Mouse (Mus musculus) embryo, embryonic 9.5 days (tissue): ENCODE results near the gene Ubl7.

Experiments
- DNase-seq: peaks from one replicate; pipeline ENCODE4 v3.0.0-alpha.2; 2017; ENCODE audit errors: extremely low spot score

The Ubl7 gene

DNA sequence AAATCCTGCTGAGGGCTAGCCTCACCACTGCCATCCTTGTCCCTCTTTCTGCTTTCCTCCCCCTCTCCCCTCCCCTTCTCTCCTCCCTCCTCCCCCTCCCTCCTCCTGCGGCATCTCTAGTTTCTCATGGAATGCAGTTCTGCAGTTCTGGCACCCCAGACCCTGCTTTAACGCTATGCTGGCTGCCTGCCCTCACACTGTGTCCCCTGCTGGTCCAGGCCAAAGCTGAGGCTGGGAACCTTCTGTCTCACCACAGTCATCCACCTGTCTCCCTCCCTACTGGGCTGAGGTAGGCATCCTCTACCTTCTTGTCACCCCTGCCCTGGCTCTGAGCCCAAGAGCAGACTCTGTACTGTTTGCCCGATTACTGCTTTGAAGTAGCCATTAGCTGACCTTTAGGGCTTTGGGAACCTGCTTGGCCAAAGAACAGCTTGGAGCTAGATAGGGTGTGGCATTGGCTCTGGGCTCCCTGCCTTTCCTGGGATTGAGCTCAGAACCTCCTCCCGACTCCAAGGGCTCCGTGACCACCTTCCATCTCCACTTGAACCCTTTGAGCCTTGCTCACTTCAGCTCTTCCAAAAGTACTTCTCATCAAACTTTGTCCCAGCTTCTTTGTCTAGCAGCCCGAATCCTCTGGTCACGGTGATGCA is 36.7 kb downstream of the Ubl7 start:
- DNase-seq: no peak

DNA sequence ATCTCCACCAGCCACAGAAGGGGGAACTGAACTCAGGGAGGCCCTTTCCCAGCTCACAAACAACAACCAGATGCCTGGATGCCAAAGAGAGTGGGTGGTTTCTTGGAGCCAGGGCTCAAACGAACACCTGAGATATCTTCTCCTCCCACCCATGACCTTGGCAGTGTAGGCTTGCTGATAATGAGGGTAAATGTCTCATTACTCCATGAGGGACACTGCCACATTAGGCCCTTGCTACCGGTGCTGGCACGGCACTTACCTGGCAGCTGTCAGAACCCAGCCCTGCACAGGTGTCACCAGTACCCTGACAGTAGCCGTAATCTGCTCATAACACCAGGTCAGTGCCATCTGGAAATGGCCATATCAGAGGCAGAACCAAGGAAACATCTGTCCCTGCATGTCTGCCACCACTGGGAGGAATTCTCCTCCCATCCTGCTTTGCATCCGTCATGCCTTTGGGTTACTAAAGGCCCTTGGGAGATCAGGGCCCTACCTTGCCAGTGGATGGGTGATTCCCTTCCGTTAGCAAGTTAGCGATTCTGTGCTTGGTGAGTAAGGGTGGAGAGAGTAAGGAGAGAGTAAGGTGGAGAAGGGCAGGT is 37.7 kb downstream of the Ubl7 start:
- DNase-seq: no peak

DNA sequence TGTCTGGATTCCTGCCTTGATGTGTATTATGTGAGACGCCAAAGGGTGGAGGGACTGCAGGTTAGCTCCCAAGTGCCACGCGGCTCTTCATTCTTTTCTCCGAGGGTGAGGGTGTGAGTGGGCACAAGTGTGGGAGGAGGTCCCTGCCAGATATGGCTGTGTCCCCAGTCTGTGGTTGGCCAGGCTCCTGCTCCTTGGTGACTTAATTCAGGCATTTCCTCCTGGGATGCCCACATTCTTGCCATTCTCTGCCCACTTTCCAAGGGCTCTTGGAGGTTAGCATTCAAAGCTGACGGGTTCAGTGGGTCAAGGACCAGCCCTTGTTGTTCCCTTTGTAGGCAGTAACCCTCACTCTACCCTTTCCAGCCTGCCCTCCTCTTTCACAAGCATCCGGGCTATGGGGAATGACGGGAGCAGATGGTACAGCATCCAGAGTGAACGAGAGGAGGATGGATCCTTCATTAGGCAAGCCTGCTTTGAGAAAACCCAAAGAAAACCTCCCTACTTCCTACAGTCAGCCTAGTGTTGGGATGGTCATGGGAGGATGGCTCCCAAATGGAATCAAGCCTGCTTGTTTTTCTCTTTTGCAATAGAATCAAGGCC is 38.4 kb downstream of the Ubl7 start:
- DNase-seq: no peak

DNA sequence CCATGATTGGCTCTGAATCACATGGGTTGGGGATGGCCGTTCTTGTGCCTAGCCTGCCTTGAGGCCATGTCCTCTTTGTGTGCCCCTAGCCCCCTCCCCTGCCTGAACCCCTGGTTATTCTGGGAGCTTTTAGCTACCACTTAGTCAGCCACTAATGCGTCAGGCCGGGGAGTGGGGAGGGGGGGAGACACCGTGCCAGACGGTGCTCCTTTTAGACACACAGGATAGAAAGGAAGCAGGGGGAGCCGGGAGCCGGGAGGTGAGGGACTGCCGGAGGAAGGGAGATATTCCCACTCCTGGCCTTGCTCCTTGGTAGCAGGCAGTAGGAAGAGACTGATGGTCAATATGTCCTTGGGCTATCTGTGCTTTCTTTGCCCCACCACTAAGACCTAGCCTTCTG is 39.1 kb downstream of the Ubl7 start:
- DNase-seq: no peak

DNA sequence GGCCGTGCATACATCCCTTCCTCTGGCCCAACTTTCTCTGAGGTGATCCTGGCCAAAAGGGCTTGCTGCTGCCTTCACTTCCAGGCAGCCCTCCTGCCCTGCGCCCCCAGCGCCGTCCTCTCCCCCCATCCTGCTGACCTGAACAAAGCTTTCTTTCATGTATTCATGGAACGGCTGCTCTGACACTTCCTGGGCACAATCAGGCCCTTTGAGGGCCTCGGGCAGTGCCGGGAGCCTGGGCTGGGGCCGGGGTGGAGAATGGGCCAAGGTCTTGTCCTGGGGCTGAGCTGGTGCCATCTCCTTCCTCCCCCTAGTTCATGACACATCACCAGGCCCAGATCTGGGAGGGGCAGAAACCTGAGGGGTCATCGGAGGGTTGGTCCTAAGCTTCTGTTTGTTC is 39.7 kb downstream of the Ubl7 start:
- DNase-seq: no peak

DNA sequence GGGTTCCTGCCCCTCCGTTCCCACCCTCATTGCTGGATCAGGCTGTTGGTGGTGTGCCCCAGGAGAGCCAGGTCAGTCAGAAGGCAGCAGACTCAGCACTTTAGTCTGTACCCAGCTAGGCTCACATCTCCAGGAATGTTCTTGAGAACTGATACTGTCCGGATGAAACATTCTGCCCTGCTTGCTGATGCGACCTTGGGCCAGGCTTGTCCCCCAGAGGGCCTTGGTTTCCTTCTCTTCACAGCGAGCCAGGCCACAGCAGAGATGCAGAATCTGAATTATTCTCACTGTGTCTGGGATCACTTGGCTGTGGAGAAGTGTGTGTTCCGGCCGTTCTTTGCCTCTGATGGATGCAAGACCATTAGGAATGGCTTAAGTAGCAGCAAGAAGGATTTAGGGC is 41.2 kb downstream of the Ubl7 start:
- DNase-seq: no peak

DNA sequence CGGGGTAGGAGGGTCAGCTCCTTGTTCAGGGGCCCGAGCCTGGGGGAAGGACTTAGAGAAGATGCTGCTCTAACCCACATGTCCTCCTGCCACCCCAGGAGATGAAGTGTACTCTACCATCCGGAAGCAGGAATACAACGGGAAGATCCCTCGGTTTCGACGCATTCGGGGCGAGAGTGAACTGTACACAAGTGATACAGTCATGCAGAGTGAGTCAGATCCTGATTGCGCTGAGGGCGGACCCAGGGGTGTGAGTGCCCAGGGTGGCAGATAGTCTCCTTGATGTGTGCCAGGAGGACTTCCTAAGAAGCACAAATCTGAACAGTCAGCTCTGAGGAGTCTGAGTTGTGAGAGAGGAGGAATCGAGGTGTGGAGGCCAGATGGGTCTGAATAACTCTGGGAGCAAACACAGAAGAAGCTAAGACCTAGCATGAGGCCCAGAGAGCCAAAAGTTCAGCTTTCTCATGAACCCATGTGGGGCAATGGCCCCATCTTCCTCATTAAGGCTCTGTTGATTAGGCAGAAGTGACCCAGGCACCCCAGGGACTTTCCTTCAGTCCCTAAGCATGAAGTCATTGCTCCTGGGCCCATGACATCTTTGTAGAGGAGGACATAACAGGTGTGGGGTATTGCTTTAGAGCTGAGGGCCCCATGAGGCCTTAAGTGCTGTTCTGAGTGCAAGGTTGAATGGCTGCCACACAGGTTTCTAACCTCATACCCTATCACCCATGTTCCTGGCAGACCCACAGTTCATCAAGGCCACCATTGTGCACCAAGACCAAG is 44.4 kb downstream of the Ubl7 start:
- no peak for DNase-seq

DNA sequence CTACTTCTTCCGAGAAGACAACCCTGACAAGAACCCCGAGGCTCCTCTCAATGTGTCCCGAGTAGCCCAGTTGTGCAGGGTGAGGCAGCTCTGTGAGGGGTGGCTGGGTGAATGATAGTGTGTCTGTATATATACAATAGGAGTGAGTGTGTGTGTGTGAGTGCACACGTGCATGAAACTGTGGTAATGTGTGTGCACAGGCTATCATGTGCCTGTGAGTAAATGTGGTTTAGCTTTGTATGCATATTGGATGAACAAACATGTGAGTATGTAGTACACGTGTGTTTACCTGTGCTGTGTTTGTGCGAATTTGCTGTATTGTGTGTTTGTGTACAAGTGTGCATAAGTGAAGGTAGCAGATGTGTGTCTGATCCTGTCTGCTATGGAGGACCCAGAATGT is 45.0 kb downstream of the Ubl7 start:
- no peak for DNase-seq

DNA sequence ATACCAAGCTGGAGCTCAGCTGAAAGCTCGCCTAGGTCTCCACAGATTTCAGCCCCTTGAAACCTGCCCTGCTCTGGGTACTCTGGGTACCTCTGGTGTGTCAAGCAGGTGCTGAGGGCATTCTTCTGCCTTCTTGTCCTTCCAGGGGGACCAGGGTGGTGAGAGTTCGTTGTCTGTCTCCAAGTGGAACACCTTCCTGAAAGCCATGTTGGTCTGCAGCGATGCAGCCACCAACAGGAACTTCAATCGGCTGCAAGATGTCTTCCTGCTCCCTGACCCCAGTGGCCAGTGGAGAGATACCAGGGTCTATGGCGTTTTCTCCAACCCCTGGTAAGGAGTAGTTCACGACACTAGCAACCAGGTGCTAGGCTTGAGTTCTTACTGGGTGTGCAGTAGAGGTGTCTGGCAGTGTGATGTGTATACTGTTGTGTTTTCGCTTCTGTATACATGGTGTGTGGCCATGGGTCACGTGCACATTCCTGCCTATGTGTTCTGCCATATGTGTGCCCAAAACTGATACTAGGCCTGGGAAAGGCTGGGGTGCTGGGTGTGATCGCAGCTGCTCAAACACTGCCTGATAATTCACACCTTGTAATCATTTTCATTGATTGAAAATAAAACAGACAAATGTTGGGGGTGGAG is 45.5 kb downstream of the Ubl7 start:
- DNase-seq: no peak

DNA sequence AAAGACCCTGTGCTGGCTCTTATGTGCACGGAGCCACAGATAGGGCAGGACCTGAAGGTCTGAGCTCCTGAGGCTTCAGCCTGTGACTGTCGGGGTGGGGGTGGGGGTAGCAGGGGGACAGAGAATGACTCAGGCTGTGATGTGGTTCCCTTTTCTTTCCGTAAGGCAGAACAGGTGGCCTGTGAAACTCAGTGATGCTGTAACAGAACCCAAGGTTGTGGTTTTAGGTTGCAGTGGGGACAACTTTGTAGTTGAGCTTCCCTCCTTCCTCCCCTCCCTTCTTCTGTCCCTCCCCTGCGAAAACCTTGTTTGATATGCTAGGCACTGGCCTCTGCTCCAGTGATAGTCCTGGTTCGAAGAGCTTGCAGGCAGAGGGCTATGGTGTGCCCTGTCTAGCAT is 46.1 kb downstream of the Ubl7 start:
- no peak for DNase-seq

DNA sequence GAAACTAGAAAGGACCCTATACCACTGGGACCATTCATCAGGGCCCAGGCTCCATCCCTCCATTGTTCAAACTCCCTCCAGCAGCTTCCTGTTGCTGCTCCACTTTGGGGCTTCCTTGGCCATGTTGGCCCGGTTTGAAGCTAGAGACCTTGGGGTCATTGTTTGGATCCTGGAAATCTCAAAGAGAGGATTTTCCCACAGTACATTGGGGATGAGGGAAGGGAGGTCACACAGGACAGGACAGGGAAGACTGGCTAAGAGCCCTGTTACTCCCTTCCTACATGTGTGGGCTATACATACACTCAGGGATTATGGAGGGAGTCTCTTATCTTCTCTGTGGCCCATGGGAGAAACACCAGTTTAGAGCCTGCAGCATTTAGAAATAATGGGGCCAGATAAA is 47.8 kb downstream of the Ubl7 start:
- DNase-seq: no peak

DNA sequence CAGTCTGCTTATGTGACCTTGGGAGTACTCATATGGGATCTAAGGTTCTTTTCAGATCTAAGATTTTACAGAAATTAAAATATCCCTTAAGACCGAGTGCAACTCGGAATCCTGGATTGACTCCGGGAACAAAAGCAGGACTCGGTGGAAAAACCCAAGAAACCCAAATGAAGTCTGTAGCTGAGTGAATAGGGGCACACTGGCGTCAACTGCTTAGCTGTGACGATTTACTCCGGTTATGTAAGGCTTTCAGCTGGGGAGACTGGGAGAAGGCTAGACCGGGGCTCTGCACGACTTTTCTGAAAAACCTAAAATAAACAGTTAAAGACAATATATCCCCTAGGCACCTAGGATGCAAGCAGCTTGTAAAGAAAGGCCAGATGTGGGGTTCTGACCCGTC is 48.6 kb downstream of the Ubl7 start:
- no peak for DNase-seq

DNA sequence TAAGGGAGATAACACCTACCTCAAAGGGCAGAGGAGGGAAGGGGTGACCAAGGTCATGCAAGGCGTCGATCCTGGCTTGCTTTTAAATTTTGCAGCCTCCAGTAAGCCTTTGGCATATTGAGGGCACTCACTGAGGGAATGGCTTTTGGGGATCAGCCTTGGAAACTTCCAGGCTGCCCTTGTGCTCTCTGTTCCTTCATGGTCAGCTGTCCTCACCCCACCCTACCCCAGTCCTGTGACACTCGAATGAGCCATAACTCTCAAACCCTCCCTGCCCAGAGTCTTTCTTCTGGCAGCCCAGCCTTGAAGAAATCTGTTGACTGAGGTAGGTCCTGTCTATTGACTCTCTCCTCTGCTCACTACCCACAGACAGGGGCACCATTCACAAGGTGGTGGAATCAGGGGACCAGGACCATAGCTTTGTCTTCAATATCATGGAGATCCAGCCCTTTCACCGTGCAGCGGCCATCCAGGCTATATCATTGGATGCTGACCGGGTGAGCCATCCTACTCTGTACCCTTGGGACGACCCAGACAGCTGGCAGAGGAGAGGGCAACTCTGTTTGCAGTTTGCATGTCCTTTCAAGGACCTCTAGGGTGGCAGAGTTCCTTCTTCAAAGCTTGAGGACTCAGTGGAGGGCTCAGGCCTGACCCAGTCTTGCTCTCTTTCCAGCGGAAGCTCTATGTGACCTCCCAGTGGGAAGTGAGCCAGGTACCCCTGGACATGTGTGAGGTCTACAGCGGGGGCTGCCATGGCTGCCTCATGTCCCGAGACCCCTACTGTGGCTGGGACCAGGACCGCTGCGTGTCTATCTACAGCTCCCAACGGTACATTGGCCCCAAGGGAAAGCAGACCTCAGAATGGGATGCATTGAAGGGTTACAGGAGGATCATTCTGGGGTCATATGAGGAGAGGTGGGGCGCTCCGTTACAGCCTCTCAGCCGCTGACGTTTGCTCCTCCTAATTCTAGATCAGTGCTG is 49.4 kb downstream of the Ubl7 start:
- no peak for DNase-seq

DNA sequence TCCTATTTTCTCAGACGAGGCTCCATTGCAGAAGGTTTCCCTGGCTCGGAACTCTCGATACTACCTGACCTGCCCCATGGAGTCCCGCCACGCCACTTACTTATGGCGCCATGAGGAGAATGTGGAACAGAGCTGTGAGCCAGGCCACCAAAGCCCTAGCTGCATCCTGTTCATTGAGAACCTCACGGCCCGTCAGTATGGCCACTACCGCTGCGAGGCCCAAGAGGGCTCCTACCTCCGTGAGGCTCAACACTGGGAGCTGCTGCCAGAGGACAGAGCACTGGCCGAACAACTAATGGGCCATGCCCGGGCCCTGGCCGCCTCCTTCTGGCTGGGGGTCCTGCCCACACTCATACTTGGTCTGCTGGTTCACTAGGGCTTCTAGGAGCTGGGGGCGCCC is 50.4 kb downstream of the Ubl7 start:
- DNase-seq: no peak

DNA sequence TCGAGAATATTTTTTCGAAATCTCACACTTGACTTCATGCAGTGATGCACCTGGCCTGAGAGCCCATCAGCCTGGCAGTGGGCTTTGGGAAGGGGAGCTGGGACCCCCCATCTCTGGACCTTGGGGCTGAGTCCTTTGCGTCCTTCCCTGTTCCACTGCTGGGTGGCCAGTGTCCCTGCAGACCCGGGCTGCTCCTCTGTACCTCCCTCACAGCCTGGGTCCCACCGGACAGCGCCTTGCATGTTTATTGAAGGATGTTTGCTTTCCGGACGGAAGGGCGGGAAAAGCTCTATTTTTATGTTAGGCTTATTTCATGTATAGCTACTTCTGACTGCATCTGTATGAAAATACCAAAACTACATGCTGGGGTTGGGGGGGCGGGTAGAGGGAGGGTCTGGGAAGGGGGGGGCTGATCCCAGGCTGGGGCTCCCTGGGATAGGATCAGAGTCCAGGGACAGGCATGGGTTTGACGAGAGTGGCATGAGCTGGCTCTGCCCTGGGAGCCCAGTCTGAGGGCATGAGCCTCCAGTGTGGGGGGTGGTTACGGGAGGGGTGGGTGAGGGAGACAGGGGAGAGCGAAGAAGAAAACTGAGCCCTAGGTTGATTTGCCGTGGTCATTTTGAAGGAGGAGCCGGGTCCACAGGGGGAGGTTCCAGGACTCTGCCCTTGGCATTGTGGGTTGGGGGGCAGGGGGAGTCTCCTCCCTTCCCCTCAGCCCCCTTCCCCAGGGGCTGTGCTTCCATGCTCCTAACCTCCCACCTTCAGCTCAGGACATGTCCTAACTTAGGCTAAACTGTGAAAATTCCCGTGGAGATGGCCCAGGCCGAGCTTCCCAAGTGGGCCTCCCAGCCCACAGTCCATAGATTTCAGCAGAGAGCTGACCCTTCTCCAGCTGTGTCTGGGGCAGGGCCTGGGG is 51.3 kb downstream of the Ubl7 start:
- DNase-seq: no peak

DNA sequence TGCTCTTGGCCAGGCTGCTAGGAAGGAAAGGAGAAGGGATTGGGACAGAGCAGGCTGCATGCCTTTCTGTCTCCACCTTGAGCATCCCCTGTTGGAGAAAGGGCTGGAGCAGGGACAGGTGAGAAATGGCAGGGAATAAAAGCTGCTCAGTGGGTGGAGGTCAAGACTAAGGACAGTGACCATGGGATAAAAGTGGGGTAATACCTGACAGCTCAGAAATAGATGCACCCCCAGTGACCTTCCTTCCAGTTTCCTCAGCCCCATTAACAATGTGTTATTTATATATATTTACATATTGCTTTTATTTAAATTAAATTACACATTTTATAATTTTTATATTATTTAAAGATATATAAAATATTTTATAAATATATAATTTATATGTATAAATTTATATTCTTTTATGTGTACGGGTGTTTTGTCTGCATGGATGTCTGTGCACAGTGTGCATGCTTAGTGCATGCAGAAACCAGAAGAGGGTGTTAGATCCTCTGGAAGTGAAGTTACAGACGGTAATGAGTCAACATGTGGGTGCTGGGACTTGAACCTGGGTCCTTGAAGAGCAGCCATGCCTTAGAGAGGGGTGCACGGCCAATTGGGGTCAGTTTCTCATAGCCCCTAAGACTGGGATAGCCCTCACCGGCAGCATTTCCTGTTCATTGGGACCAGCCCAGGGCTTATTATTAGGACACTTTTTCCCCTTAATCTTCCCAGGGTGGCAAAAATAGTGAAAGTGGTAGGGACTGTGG is 52.6 kb downstream of the Ubl7 start:
- no peak for DNase-seq

DNA sequence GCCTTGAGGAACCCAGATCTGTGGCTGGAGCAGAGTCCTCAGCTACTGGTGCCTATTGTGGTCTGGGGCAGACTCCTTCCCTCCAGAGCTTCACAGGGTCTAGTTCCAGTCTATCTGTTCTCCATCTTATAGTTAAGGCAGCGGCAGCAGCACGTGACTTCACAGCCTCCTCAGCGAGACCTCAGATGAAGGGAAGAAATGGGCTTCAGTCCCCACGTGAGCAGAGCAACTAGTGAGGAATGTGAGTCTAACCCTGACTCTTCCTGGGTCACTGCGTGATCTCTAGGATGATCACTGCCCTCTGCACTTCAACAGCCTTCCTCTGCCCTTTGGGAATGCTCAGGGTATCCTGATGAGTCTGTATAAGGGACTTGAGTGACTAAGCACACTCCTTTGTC is 53.2 kb downstream of the Ubl7 start:
- no peak for DNase-seq

DNA sequence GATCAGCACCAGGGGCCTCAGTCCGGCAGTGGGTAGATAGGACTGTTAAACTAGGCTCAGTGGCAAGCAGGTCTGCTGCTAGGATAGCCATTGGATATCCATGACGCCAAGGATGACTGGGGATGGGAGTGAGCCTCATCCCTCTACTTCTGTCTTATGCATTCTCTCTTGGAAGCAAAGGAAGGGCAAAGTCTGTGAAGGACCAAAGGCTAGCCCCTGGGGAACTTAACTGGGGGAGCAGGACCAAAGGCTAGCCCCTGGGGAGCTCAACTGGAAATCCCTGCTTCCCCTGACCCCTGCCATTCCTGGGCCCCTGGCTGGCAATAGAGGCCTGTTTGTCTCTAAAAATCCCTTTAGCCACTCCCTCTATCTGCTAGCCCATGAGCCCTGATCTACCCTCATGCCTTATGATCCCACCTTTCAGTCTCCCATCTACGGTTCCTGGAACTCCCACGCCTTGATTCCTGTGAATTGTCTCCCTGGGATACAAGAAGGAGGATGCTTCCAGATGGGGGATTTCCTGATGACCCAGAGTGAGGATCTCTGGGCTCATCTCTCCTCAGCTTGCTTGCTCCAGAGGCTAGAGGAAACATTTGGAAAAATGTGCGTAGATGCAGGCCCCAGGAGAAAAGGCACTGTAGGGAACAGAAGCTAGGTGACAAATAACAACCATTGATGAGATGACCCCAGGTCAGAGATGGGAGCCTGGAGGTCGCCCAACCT is 53.9 kb downstream of the Ubl7 start:
- no peak for DNase-seq
